Mouse (Mus musculus): Measurements from ENCODE around the gene Phf24.

DNA sequence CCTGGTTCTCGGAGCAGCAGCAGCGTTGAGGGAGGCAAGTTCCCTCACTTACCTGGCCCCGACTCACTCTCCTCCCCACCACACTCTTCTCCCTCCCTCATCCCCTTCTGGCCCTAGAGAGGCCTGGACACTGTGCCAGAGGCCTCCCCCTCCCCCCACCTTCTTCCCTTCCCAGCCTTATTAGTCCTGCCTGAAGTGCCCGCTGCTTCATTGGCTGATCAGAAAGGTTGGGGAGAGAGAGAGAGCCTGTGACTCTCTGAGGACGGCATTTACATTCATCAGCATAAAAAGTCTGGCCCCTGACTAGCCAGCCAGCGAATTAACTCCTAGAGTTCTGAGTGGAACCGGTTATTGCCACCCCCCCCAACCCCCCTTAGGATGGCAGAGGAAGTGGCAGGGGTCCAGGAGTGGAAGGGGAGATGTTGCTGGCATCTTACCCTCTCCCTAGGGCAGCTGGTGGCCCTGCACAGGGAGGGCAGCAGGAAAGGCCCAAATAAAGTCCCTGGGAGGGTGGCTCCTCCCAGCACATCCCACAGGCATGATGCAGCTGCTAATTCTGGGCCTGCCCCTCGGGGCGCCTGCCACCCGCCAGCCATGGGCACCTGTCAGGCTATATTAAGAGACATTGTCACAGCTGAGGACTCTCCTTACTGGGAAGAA, 37.1 kb downstream of the Phf24 start:
- no peak for TF ChIP-seq CTCF (IDR thresholded peaks at IDR 0.05; ENCODE audit: low read depth, low read length)
- no peak for TF ChIP-seq GATA1 (IDR thresholded peaks at IDR 0.05; ENCODE audit: borderline replicate concordance, low read length)
- TF ChIP-seq GATA2 (IDR thresholded peaks at IDR 0.05; ENCODE audit: borderline replicate concordance, low read depth, low read length), result no peak
